Mouse (Mus musculus): ENCODE measurements around the gene Cisd2.

Cisd2 gene

DNA sequence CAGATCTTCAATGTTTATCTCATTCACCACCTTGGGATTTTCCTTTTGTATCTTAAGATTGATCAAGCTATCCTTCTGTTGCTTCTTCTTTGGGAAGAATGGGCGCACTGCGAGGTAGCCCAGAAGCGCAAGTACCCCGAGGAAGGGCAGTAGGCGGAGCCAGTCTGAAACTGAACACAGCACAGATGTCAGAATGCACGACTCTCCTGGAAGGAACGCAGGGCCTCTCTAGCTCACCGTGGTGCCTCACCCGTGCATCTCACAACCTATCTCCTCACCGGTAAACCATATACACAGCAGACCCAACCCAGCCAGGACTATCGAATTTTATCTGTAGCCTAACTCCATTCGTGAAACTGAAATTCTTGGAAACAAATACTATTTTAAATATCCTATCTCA is 12.7 kb downstream of the Cisd2 start:
- DNase-seq (ENCODE audit: low spot score in 2 of 2), result no peak

GRCm38 (mm10) chr3:135409219-135409618 is 14.5 kb downstream of the Cisd2 start:
- no peak for DNase-seq (ENCODE audit: low spot score in 2 of 2)

- no peak for DNase-seq (ENCODE audit: low spot score in 2 of 2)
These were observed 16.4 kb downstream of the Cisd2 start for GRCm38 (mm10) chr3:135407351-135407750.

DNA sequence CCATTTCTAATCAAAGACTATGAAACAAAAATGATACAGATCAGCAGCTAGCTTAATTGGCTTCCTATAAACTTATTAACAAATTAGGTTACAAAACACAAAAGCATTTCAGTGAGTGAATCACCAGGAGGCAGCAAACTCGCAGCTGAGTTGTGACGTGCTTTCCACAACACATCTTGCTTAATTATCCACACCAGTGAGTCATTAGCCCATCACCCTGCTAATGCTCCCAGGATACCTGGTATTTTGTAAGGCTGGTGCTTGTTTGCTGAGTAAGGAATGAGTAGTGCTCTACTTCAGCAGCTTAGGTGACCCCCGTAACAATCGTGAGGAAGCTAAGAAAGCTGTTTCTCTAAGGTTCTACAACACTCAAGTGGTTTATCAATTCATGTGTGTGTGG is 19.1 kb downstream of the Cisd2 start:
- DNase-seq (ENCODE audit: low spot score in 2 of 2), result peak in 1 of 2 experiments; percentile 15

GRCm38 (mm10) chr3:135403856-135404255 is 19.9 kb downstream of the Cisd2 start:
- DNase-seq (ENCODE audit: low spot score in 2 of 2), result no peak

GRCm38 (mm10) chr3:135403211-135403610 is 20.5 kb downstream of the Cisd2 start:
- peak in 1 of 2 experiments; percentile 5 for DNase-seq (ENCODE audit: low spot score in 2 of 2)

DNA sequence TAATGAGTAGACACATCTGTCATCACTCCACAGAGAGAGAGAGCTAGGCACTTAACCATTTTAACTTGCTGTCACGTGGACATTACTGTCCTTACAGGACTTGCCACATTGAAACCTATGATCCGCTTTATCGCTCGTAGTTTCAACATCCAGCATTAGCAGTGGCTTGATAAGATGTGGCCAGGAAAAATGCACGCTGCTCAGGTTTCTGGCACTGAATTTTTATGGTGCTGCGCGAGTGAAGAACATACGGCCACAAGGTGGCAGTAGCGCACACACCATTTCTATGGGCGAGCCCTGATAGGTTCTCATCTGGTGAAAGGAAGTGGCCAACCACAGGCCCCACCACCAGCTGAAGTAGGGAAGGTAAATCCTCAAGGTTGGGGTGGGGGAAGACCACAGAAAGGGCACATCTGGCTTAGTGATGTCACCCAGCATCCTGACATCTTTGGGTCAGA is 21.5 kb downstream of the Cisd2 start:
- DNase-seq (ENCODE audit: low spot score in 2 of 2), result peak in 1 of 2 experiments; percentile 85

DNA sequence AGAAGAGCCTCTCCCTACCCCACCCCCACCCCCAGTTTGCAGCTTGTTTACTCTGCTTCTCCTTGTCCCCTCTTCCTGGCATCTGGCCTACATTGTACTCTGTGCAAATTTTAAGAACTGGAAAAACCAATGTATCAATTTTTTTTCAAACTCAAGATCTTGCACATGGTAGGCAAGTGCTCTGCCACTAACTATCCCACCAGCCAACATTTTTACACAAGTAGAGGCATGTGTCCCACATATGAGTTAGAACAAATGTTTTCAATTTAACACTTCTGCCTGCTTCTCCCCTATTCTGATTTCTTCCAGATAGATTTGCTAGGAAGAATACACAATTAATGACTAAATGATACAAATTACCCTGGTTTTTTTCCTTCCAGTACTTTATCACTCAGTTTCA is 26.6 kb downstream of the Cisd2 start:
- no peak for DNase-seq (ENCODE audit: low spot score in 2 of 2)

- no peak for DNase-seq (ENCODE audit: low spot score in 2 of 2)
These were observed 27.6 kb downstream of the Cisd2 start for GRCm38 (mm10) chr3:135396081-135396480.

DNA sequence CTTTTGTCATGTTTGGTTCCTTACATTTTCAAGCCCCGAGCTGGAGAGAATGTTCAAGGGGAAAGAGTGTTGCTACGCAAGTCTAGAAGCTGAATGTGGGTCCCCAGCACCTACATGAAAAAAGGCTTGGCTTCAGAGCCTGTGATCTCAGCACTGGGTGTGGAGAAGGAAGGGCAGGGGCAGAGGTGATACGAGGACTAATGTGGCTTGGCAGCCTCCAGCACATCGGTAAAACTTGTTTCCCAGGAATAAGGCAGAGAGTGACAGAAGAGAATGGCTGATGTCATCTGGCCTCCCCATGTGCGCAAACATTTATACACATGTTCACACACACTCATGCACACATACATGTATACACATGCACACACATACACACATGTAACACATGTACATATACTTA is 28.6 kb downstream of the Cisd2 start:
- no peak for DNase-seq (ENCODE audit: low spot score in 2 of 2)

- DNase-seq (ENCODE audit: low spot score in 2 of 2), result no peak
These were observed 30.5 kb downstream of the Cisd2 start for GRCm38 (mm10) chr3:135393186-135393585.

GRCm38 (mm10) chr3:135379868-135380267 is 43.9 kb downstream of the Cisd2 start:
- no peak for DNase-seq (ENCODE audit: low spot score in 2 of 2)

DNA sequence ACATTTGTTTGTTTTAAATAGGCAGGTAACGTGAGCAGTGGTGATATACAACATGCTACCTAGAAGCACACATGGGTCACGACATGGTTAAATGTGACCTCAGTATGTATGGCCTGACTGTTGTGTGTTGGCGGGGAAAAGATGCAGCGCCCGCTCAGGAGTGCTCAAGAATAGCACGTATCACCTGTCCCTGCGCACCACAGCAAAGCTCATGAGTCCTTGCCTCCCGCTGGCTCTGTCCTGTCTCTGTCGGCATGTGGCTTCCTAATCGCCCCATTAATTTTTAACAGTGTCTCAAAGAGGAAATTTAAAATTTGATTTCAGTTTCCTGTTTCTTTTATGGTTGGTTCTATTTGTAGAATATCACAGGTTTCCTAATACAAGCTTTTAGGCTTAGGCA is 46.3 kb downstream of the Cisd2 start:
- no peak for DNase-seq (ENCODE audit: low spot score in 2 of 2)

GRCm38 (mm10) chr3:135375836-135376235 is 47.9 kb downstream of the Cisd2 start:
- DNase-seq (ENCODE audit: low spot score in 2 of 2), result no peak

DNA sequence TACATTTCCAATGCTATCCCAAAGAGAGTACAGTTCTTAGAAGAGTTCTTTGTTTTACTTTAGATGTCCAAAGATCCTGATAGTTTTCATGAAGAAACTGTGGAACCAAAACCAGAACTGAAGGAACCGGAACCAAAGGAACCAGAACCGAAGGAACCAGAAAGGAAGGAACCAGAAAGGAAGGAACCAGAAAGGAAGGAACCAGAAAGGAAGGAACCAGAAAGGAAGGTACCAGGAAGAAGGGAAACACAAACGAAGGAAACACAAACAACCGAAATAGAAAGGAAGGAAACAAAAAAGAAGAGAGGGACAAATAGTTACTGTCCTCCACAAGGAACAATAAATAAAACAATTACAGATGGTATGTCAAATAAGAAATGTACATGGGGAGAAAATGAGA is 66.3 kb downstream of the Cisd2 start:
- no peak for DNase-seq (ENCODE audit: low spot score in 2 of 2)
